Mouse (Mus musculus) lung, postnatal 0 days (tissue): ENCODE data around the gene Bmpr1a. TPM values are rescaled to one million over a fixed set of nuclear protein-coding genes. Genes with fewer than 3 reads are reported as not detected.

Experiments
- ATAC-seq: fragments of 200-750 bp; cut with Nextera tagmentation; 2 replicates; pipeline ENCODE4 v1.8.0; 2017; ENCODE audit warnings: moderate library complexity
- DNase-seq: peaks from one replicate; pipeline ENCODE4 v3.0.0-alpha.2; 2016; ENCODE audit warnings: low spot score
- H3K27ac ChIP-seq: fragments of 300-500 bp; sonication (generic); 2 replicates; pipeline ENCODE4 v1.5.1; 2014; ENCODE audit warnings: antibody characterized with exemption, mild to moderate bottlenecking, low read length, mixed read lengths
- H3K27me3 ChIP-seq: fragments of 300-500 bp; sonication (generic); replicated peaks from 2 replicates; pipeline ENCODE4 v1.6.1; 2014; ENCODE audit warnings: low read length, mixed read lengths; ENCODE audit not compliant: insufficient read depth
- H3K36me3 ChIP-seq: fragments of 300-500 bp; sonication (generic); 2 replicates; pipeline ENCODE4 v1.6.1; 2014; ENCODE audit warnings: low read length, mixed read lengths; ENCODE audit not compliant: insufficient read depth
- H3K4me1 ChIP-seq: fragments of 300-500 bp; sonication (generic); 2 replicates; pipeline ENCODE4 v1.6.1; 2014; ENCODE audit warnings: antibody characterized with exemption, low read depth, low read length, mixed read lengths; ENCODE audit not compliant: insufficient read depth
- H3K4me2 ChIP-seq: fragments of 300-500 bp; sonication (generic); replicated peaks from 2 replicates; pipeline ENCODE4 v1.6.1; 2014; ENCODE audit warnings: low read depth, mild to moderate bottlenecking, low read length, moderate library complexity, mixed read lengths
- H3K4me3 ChIP-seq: fragments of 300-500 bp; sonication (generic); 2 replicates; pipeline ENCODE4 v1.5.1; 2014; ENCODE audit warnings: low read depth, low read length
- H3K9ac ChIP-seq: fragments of 300-500 bp; sonication (generic); replicated peaks from 2 replicates; pipeline ENCODE4 v1.6.1; 2014; ENCODE audit warnings: low read depth, mild to moderate bottlenecking
- H3K9me3 ChIP-seq: fragments of 300-500 bp; sonication (generic); 2 replicates; pipeline ENCODE4 v1.6.1; 2016; ENCODE audit warnings: low read length, mixed read lengths
- CTCF ChIP-seq: IDR thresholded peaks from 2 replicates; pipeline ENCODE4 v1.5.1; 2016; ENCODE audit warnings: antibody characterized with exemption, mild to moderate bottlenecking
- EP300 ChIP-seq: IDR thresholded peaks from 2 replicates; pipeline ENCODE4 v1.6.1; 2016; ENCODE audit warnings: antibody characterized with exemption, mild to moderate bottlenecking, control low read depth
- WGBS: fragments of 180-500 bp; shearing (Covaris S2); extraction: QIAGEN DNeasy Blood & Tissue Kit; methylation state at CpG from one replicate; pipeline ENCODE4 v1.1.7; 2014; 5-methylcytosine and 5-hydroxymethylcytosine counted together
- polyA plus RNA-seq: library from polyadenylated mRNA; unstranded; fragments of >200 nt; fragmentation: Nextera tagmentation; extraction: Ambion mirVana; gene quantifications from 2 replicates; pipeline ENCODE4 v1.2.1, GENCODE M21; 2015

Gene Bmpr1a
- polyA plus RNA-seq, 1 experiment from 2014 or later: 19.6 TPM

GRCm38 (mm10) chr14:34522701-34523100 lies 19.6 kb upstream of the Bmpr1a start, which contains the start of gene 9230112D13Rik:
9230112D13Rik (minus strand) TSS chr14:34522801.
- Histone ChIP-seq H3K4me2 (no peak within 1 kb of the TSS), H3K9me3 (no peaks in the 10 kb centered on the region), H3K36me3 (no peaks in the 10 kb centered on the region), H3K27me3 (no peaks in the 10 kb centered on the region), H3K9ac (no peak within 1 kb of the TSS), H3K27ac (no peak within 1 kb of the TSS), H3K4me1 (no peaks in the 10 kb centered on the region), H3K4me3 (no peak within 1 kb of the TSS)
- WGBS: 71% methylated on average over 8 of the region's 8 CpGs
- no peak for TF ChIP-seq CTCF
- DNase-seq: no peak
- no peak for ATAC-seq

- Histone ChIP-seq H3K4me1 (no peaks in the 10 kb centered on the region), H3K4me3 (no peak overlapping the region), H3K27me3 (no peaks in the 10 kb centered on the region; the same call in 1 of the 2 replicates), H3K36me3 (no peaks in the 10 kb centered on the region), H3K27ac (no peak overlapping the region), H3K9ac (no peak overlapping the region), H3K9me3 (no peaks in the 10 kb centered on the region), H3K4me2 (no peak overlapping the region)
- 53% methylated on average over 8 of the region's 8 CpGs for whole genome bisulfite sequencing
- no peak for DNase-seq
- no peak for ATAC-seq
- TF ChIP-seq CTCF (no peak), EP300 (no peak)
These were observed 14.9 kb upstream of the Bmpr1a start for GRCm38 (mm10) chr14:34517959-34518544.

- Histone ChIP-seq H3K36me3 (no peaks in the 10 kb centered on the region), H3K4me3 (no peak overlapping the region), H3K4me2 (no peak overlapping the region), H3K27ac (no peak overlapping the region), H3K9ac (no peak overlapping the region), H3K27me3 (no peaks in the 10 kb centered on the region; the same call in 1 of the 2 replicates), H3K9me3 (no peaks in the 10 kb centered on the region), H3K4me1 (no peaks in the 10 kb centered on the region)
- TF ChIP-seq CTCF (no peak), EP300 (no peak)
- ATAC-seq (no peak), DNase-seq (no peak)
- 84% methylated on average over 10 of the region's 10 CpGs for WGBS
These were observed 13.9 kb upstream of the Bmpr1a start for GRCm38 (mm10) chr14:34516960-34517577.

GRCm38 (mm10) chr14:34515860-34516259 lies 12.7 kb upstream of the Bmpr1a start:
- DNase-seq (no peak), ATAC-seq (no peak)
- H3K4me2 ChIP-seq: no peak overlapping the region
- H3K36me3 ChIP-seq: no peaks in the 10 kb centered on the region
- H3K4me3 ChIP-seq: no peak overlapping the region
- no peak overlapping the region for H3K27ac ChIP-seq
- no peaks in the 10 kb centered on the region; the same call in 1 of the 2 replicates for H3K27me3 ChIP-seq
- no peak overlapping the region for H3K9ac ChIP-seq
- 74% methylated on average over 5 of the region's 5 CpGs for WGBS
- H3K9me3 ChIP-seq: no peaks in the 10 kb centered on the region
- no peak for TF ChIP-seq CTCF
- TF ChIP-seq EP300: no peak
- no peaks in the 10 kb centered on the region for H3K4me1 ChIP-seq

- 32% methylated on average over 6 of the region's 6 CpGs for WGBS
- Histone ChIP-seq H3K4me1 (no peaks in the 10 kb centered on the region), H3K4me3 (no peak overlapping the region), H3K9me3 (no peaks in the 10 kb centered on the region), H3K27ac (0 out of 2 replicates have a peak overlapping the region, but pooled peaks have one; percentile 4), H3K27me3 (no peaks in the 10 kb centered on the region; the same call in 1 of the 2 replicates), H3K4me2 (no peak overlapping the region), H3K36me3 (no peaks in the 10 kb centered on the region), H3K9ac (no peak overlapping the region)
- DNase-seq (peak; percentile 54), ATAC-seq (peak; percentile 69)
- TF ChIP-seq EP300: no peak
- peak; percentile 51 for TF ChIP-seq CTCF
These were observed 11.0 kb upstream of the Bmpr1a start for GRCm38 (mm10) chr14:34514120-34514519.

- H3K27ac ChIP-seq: no peak overlapping the region
- H3K4me2 ChIP-seq: no peak overlapping the region
- H3K4me1 ChIP-seq: no peaks in the 10 kb centered on the region
- DNase-seq: no peak
- H3K4me3 ChIP-seq: no peak overlapping the region
- TF ChIP-seq CTCF (no peak), EP300 (no peak)
- H3K27me3 ChIP-seq: no peaks in the 10 kb centered on the region; the same call in 1 of the 2 replicates
- no peaks in the 10 kb centered on the region for H3K36me3 ChIP-seq
- no peaks in the 10 kb centered on the region for H3K9me3 ChIP-seq
- no peak for ATAC-seq
- WGBS: 59% methylated on average over 4 of the region's 4 CpGs
- H3K9ac ChIP-seq: no peak overlapping the region
These were observed 9.5 kb upstream of the Bmpr1a start for GRCm38 (mm10) chr14:34512602-34513001.
